Mouse (Mus musculus) frontal cortex, adult (tissue): Measurements from ENCODE around the gene Bri3.

Experiments
- ATAC-seq: cut with Nextera tagmentation; 2 replicates; pipeline ENCODE4 v1.9.2; 2017; ENCODE audit warnings: mild to moderate bottlenecking, moderate library complexity, mixed read lengths; ENCODE audit not compliant: low TSS enrichment

Bri3 gene

DNA sequence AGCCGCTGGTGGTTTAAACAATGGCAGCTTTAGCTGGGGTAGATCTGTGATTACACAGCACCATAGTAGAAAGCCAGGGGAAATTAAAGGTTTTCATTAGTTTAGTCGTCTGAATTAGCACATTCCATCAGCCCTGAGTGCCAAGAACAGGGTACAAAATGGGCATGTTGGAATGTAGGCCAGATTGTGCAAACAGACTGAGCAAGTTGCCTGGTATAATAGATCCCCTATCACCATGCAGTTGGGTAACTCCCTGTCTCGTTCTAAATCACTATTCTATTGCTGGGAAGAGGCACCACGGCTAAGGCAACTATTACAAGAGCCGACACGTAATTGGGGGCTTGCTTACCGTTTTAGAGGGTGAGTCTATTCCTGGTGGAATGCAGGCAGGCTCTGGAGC, 9.5 kb upstream of the Bri3 start:
- ATAC-seq, result no peak

DNA sequence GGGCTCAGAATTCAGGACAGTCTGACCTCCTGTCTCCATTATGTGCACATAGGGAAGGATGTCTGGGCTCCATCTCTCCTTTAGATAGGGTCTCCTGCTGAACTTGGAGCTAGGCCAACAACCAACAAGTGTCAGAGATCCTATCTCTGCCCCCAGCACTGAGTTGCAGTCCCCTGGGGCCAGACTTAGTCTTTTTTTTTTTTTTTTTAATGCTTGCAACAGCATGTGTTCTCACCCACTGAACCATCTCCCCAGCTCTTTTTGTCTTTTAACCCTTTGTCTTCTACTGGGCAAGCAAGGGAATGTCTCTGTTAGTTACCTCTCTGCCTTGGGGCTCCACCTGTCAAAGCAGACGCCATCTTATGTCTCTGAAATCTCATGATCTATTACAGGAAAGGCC, 5.3 kb upstream of the Bri3 start:
- ATAC-seq, result no peak

DNA sequence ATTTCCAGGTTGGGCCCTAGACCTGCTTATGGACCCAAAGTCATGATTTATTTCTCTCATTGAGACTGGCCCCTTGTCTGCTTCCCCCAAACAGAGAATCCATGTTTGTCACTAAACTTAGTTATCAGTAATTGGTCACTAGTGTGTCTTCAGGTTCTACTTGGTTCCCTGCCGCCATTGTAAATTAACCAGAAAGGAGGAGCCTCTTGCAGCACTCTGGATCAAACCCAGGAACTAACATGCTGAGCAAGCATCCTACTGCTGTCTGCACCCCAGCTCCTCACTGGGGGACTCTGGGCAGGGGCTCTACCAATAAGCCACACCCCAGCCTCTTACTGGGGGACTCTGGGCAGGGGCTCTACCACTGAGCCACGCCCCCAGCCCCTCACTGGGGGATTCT, 1.4 kb downstream of the Bri3 start:
- no peak for ATAC-seq

DNA sequence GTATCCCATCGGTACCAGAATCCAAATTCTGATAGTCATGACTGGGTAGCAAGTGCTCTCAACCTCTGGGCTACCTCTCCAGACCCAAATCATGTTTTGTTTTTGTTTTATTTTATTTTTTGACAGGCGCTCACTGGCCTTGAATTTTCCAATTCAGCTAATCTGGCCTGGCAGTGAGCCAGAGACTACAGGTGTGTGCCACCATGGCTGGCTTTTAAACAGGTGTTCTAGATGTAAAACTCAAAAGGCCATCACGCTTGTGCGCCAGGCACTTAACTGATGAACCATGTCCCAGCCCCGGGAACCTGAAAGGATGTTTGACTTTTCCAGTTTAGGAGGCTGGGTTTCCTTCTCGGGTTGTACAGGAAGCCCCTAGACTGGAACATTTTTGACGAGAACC, 2.4 kb downstream of the Bri3 start:
- no peak for ATAC-seq

DNA sequence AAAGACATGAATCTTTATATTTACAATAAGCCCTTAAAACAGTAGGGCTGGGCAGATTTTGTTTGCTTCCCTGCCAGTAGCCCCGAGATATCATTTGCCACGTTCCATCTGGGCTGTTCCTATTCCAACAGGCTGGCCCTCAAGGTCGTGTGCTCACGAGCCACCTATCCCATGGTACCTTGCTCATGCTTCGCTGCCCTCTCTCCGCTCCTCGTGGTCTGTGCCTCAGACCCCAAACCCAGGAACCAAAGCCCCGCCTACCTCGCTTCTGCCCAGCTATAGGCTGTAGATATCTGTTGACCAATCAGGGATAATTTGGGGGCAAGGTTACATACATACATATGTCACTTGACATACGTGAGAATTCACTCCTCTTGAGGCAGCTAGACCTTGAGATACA, 3.1 kb downstream of the Bri3 start:
- ATAC-seq, result no peak

DNA sequence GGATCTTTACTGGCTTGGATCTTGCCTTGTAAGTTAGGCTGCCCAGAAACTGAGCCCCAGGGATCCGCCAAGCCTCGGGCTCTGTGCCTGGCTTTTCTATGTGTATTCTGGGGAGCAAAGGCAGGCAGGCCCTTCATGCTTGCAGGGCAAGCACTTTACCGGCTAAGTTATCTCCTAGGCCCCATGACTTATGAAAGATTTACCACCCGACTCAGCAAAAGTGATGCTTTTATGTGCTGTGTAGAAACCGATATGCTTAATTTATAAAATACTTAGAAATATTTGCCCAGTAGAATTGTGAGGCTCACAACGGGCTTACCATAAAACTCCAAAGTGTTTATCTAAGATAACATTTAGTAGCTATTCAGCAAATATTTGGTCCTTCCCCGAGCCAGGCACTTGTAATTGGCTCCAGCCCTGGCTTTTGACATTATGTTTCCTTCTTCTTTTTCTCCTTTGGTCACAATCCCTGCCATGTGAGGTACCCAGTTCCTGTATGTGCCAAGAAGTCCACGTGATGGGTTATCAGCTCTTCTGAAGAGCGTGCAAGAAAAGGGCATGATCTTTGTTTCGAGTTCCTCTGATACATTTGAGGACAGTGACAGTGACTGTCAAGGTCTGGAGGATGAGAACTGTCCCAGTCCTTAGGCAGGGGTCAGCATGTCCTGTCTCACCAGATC, 3.8 kb downstream of the Bri3 start:
- ATAC-seq, result no peak

DNA sequence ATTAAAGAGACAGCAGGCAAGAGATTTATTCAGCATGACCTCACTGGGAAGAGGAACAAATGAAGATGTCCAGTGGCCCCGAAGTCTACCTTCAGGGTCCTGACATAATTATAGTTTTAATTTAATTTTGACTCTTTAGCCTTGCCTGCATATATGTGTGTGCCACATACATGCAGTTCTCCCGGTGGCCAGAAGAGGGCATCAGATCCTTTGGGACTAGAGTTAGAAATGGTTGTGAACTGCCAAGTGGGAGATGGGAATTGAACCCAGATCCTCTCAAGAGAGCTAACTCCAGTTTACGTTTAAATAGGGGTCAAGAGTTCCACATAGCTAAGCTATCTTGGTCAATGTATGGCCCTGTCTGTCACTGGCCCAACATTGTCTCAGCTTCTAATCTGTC, 5.6 kb downstream of the Bri3 start:
- ATAC-seq, result no peak

DNA sequence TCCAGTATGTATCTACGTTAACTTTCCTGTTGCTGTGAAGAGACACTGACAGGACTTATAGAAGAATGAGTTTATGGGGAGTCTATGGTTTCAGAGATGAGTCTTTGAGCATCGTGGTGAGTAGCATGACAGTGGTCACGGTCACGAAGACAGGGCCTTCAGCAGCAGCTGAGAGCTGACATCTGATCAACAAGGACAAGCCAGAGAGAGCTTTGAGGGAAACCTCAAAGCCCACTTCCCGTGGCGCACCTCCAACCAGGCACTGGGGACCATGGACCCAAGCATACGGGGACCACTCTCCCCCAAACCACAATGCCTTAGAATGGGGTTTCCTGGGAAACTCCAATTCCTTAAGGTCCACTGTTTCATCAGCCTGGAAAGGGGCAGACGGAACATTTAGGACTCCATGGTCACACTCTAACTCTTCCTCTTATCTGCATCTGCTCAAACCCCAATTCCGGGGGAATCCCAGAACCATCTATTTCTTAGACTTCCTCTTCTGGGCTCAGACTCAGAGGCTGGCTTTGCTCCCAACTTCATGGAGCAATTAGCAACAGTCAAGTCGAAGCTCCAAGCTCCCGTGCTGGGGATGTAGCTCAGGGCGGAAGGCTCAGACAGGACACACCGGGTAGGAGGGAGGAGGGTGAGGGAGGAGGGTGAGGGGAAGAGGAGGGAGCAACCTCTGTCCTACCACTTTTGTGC, 7.8 kb downstream of the Bri3 start:
- ATAC-seq, result no peak

DNA sequence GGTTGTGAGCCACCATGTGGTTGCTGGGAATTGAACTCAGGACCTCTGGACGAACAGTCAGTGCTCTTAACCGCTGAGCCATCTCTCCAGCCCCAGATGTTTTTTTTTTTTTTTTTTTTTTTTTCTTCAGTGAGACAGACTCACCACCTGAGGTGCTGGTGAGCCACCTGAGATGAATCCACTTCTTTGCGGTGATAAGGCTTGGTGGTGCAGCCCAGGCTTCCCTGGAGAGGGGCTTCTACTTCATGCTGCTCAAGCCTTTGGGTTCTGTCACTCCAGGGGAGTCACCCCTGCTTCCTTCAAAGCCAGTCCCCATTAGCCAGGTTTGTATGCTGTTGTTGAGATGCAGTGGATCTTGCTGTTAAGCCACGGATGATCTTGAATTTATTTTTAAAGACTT, 9.0 kb downstream of the Bri3 start:
- ATAC-seq, result no peak

DNA sequence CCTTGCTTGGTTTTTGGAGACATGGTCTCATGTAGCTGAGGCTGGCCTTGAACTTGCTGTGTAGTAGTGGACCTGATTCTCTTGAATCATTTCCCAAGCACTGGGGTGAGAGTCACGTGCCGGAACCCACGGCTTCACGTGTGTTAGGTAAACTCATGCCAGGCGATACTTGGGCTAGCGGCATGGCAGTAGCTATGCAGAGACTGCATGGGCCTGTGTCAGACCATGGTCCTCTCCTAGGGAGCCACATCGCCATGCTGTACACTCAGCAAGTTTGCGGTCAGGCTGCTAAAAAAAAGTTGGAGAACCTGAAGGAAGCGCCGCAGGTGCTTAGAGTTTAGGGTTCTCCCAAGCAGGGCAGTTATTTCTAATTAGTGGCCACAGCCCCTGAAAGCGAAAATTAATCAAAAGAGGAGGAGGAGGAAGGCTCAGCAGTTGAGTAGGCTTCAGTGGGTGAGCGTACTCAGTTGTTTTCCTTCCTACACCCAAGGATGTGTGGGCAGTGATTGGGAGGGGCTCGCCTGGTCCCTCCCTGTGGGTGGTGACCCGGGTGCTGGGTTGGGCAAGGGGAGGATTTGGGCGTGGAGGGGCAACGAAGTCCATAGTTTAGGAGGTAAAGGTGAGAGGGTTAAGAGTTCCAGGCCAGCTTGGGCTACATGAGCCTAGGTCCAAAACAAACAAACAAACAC, 10.0 kb downstream of the Bri3 start:
- ATAC-seq, result no peak

DNA sequence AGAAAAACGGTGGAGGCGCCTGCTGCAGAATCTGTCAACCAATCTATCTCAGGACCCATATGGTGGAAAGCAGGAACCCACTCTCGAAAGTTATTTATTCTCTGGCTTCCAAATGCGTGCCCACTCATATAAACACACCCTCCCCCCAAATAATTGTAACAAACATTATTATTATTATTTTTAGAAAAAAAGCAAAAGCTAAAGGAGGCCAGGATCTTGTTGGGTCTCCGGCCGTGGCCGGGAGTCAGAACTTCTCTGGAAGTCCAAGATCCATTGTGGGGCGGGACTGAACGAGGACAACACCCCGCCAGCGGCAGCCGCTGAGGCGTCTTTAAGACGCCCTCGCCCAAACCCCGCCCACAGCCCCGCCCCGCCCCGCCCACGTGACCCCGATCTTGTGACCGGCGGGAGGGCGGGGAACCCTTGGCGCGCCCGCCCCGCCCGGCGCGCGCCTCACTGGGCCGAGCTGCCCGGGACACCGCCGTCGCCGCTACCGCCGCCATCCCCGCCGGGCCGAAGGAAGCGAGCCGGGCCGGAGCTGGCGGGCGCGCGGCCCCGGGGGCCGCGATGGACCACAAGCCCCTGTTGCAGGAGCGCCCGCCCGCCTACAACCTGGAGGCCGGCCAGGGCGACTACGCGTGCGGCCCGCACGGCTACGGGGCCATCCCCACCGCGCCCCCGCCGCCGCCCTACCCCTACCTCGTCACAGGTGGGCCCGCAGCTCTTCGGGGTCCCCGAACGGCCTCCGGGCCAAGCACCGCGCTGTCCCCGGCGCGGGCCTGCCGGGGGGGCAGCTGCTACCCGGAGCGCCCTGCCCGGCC, 10.8 kb downstream of the Bri3 start:
- ATAC-seq, result peak; percentile 35

DNA sequence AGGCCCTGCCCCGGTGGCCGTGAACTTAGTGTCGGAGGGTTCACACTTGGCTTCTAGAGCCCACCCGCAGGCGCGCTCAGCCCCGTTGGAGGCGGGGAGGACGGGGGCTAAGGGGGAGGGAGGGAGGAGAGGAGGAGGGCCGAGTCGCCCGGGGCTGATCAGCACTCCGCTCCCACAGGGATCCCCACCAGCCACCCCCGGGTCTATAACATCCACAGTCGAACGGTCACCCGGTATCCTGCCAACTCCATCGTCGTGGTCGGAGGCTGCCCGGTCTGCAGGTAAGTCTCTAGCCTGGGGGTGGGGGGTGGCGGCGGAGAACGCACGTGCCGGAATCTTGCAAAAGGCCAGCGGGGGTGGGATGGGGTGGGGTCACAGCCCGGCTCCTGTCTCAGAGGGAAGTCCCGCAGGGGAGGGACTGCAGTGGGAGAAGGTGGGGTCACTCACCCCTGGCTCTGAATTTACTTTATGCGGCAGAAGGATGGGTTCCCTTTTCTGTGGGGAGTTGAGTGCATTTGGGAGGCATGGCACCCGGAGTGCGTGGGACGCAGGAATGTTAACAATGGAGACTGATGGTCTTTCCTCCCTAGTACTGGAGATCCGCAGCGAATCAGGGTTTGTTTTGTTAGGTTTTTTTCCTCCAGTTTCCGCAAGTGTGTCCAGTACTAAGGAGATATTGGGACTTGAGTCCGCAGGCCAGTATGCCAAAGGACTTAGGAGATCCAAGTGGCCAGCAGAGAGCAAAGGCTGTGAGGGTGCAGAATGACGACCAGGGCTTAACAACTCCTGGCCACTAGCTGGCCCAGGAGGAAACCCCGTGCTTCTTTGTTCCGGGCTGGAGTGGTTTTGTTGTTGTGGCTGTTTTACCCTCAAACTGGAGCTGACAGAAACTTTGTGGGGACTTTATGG, 11.6 kb downstream of the Bri3 start:
- ATAC-seq, result no peak

DNA sequence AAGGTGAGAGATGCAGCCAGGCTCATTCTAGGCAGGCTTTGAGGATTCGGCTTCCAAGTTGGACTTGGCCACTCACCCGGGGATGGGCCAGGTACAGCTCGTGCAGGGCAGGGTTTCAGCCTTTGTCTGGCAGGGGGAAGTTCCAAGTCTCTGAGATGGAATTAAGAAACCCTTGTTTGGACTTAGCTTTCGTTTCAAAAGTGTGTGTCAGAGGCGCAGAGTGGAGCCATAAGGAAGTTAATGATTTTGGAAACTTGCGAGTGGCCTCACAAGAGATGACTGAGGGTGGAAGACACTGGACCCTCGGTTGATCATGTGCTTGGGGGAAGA, 12.3 kb downstream of the Bri3 start:
- no peak for ATAC-seq

DNA sequence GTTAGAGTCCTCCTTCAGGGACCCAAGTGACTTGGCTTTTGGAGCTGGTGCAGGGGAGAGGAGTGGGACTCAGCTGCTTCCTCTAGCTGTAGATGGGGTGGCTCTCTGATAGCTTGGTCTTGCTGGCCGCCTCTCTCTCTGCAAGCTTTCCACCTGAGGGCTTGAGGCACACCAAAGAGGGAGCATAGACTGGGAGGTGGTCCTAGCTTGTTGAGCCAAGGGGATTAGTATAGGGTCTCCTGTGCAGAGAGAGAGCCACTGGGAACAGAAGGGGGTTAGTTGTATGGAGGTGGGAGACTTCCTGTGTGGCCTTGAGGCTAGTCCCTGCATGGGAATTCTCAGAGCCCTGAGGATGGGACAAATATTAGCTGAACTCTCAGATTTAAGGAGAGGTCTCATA, 12.7 kb downstream of the Bri3 start:
- ATAC-seq, result no peak

DNA sequence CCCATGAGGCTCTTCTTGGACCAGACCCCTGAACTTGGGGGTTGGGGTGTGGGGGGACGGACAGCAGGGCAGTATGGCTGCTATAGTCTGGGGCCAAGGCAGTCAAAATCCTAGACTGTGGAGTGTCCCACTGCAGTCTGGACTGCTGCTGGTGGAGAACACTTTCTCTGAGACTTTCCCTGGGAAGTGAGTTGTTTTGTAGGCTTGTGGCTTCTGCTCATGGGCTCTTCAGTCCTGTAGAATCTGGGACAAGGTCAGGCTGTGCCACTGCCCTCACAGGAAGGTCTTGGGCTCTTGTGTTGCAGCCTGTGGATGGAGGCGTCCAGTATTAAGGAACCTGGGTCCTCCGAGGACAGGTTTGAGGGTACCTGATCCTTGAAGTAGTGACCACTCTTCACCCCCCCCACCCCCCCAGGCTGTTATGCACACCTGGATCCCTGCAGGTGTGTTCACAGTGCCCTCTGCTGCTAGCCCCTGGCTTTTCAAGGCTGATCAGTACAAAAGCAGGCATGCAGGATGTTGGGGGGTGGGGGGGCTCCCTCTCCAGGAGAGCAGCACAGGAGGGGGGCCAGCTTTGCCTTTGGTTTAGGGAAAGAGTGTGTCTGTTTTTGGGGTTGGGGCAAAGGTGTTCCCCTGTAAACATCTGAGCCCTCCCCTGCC, 13.3 kb downstream of the Bri3 start:
- no peak for ATAC-seq

DNA sequence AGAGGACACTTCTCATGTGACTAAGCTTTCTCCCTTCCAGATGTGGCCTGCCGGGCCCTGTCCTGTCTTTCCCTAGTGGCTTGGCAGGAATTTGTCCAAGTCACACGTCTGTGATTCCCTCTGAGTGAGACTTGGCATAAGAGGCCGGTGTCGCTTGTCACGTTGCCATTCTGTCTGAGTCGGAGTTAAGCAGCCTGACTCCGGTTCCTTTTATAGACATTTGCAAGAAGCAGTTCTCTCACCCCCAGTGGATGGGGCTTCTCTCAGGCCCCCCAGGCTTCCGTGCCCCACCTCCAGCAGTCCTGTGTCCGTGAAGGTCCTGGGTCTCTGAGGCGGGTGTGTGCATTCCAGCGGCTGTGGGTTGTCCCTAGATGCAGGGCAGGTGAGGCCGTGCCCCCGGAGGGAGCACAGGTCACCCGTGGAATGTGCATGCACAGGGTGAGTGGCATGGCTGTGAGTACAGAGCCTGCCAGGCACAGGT, 13.9 kb downstream of the Bri3 start:
- ATAC-seq, result no peak

DNA sequence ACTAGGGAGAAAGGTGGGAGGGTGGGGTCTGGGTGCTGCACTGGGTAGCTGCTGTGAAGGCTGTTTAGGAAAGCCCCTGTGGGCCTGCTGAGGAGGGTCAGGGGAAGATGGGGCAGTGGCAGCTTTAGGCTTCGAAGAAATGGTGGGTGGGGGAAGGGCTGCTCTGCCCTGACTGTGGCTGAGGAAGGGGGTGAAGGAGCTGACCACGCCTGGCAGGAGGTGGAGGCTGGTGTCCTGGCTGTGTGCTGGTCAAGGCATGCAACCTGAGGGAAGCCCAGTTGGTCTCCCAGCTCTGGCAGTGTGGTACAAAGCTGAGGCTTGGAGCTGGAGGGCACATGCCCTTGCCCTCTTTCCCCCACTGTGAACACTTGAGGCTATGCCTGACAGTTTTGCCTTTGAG, 14.4 kb downstream of the Bri3 start:
- no peak for ATAC-seq

DNA sequence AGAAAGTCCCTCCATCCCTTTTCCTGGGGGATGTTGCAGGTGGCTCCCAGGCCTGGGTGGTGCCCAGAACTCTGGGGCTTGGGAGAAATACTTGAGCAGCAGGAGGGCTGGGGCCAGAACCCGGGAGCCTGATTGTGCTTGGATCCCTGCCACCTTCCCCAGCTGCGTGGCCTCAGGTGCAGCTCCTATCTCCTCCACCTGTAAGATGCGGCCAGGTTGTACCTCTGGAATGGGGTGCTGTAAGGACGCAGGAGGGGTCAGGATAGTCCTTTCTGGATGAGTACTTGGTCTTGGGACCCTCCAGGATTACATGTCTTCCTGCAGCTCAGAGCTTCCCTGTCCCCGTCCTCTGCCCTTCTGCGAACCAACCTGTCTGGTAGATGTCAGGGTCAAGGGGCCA, 15.0 kb downstream of the Bri3 start:
- no peak for ATAC-seq

DNA sequence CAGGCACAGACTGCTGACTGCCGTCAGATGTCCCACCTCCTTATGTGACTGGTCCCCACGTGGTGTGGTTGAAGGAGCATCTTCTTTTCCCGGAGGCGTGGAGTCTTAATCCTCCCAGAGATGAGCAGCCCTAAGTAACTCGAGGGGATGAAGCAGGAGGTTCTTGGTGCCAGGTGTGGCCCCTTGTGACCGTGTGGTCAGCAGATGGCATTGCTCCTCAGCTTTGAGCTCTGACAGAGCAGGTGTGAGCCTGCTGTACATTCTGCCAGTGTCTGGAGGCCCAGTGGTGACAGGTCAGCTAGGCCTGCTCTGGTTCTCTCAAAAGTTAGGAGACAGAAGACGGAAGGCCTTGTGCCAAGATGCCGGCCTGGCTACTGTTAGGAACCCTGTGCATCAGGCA, 16.2 kb downstream of the Bri3 start:
- ATAC-seq, result no peak

DNA sequence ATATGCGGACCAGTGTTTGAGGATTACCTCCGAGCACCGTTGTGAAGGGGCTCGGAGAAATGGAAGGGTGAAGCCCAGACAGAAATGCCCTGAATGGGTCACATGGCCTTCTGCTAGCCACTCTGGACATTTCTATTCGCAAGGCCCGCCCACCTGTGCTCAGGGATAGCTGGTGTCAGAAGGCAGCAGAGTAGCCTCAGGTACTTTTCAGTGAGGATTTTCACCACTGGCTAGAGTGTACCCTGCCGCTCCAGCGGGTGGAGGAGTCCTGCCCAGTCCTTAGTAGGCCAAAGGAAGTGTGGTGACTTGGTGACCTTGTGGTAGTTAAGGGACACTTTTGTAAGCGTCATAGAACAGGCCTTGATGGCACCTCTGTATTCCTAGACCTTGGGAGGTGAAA, 17.1 kb downstream of the Bri3 start:
- no peak for ATAC-seq

DNA sequence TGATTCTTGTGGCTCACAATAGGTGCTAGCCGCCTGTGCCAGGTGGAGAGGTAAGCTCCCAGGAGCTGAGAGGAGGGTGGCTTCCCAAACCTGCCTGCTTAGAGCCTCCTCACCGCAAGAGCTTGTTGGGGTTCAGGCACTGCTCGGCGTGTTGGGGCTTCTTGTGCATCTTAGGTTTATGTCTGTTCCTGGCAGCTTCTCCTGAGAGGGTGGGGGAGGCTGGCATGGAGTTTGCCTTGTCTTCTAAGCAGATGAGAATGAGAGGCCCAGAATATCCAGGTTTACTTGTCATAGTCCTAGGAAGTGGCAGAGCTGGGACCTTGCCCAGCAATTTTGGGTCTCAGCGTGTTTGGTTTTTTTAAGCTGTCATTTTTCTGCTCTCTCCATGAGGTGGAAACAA, 17.6 kb downstream of the Bri3 start:
- peak; percentile 79 for ATAC-seq
